Mouse (Mus musculus) cerebellum, adult 18-20 months (tissue): ENCODE measurements around the gene Lypd4.
"Not testable (repeated sequence)": the region's sequence is repeated elsewhere in the genome, so short reads cannot be mapped to it uniquely, and the experiment has no call there.

Experiments
- DNase-seq, 2 experiments: peaks; one replicate each; pipeline ENCODE4 v3.0.0; 2021

Lypd4 gene

DNA sequence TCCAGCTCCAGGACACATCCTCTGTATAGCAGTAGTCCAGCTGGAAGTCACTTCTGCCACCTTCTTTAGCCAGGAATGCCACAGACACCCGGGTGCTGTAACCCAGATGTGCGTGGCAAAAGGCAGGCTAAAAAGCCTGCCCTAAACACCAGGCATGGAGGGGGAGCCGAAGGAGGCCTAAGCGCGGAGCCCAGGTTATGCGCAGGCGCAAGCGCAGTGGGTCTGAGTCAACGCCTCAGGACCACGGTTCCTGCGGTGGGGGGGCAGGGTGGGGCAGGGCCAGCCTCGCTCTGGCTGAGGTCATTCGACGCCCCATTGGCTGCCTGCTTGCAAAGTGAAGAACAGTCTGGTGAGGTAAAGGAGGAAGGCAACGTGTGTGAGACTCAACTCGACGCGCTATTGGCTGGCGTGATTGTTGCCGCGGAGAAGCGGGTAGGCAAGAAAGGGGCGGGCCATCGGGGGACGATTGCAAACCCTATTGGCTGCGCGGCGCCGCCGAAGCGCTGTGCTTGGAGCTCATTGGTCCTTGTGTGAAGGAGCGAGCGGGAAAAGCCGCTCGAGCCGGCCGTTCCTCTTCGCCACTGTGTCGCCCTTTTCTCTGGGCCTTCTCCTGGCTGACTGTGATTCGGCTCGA lies at the start of gene Lypd4, which contains the start of gene Dmrtc2:
TSS of gene Lypd4 (minus strand) at position 410 of the 634 bp plus-strand sequence.
TSS of gene Dmrtc2 (plus strand) at position 526 of the 634 bp plus-strand sequence.
- no peak for DNase-seq

DNA sequence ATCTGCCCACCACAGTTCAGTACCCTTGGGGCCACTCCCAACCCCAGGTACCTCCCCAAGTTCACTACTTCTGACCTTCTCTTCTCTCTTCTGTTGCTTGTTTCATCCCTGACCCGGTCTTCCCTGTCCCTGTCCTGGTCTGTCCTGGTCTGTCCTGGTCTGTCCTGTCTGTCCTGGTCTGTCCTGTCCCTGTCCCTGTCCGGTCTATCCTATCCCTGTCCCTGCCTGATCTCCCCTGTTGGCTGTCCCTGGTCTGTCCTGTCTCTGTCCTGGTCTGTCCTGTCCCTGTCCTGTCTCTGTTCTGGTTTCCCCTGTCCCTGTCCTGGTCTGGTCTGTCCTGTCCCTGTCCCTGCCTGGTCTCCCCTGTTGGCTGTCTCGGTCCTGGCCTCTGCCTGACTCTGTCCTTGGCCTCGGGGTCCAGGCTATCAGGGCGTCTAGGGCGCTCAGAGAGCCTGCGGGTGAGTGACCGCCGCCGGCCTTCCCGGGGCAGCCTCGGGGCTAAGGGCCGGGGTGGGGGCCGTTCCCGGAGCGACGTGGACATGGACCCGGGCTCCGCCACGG lies 49.1 kb upstream of the Lypd4 start:
- no peak for DNase-seq

DNA sequence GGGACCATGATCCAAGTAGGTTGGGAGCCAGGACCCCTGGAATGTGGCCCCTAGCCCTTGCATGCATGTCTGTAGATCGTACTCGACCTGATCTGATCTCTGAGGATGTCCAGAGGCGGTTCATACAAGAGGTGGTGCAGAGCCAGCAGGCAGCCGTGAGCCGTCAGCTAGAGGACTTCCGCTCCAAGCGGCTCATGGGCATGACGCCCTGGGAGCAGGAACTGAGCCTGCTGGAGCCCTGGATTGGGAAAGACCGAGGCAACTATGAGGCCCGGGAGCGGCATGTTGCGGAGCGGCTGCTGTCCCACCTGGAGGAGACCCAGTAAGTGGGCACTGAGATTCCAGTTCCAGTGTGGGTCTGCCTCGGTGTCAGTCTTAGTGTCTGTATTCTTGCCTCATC lies 42.7 kb upstream of the Lypd4 start:
- DNase-seq, result peak; percentile 41 to 44

DNA sequence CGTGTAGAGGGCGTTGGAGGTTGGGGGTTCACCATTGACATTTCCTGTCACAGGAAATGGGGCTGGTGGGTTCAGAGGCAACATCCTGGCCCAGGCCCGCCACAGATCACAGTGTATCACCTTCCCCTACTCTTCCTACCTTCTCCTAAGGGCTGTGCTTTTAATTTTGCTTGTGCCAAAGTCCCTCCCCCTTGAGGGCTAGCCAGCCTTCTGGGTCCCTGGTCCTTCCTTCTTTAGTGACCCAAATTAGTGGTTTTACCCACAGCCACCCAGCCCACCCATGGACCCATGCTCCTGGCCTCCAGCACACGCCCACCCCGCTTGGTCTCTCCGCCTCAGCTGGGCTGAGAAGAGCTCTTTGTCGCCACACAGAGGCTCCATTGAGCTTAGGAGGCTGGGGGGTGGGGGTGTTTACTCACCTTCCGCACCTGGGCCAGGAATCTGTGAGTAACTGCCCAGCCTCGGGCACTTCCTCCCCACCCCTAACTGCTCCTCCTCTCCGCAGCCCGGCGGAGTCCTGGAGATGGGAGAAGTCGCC lies 37.5 kb upstream of the Lypd4 start:
- no peak for DNase-seq

DNA sequence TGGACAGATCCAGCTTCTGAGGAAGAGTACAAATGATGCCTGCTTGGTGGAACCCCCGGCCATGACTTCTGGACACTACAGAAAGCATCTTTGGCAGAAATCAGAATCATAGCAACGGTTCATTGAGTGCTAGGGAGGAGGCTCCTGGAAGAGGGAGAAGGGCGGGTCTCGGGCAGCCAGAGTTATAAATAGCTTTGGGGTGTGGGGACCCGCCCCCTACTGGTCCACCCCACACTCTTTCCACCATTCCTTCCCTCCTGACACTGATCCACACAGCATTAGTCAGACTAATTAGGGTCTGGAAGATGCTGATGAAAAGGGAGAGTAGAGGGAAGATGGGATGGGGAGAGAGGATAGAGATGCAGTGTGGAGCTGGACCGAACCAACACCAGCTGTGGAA lies 36.8 kb upstream of the Lypd4 start:
- DNase-seq, result no peak

DNA sequence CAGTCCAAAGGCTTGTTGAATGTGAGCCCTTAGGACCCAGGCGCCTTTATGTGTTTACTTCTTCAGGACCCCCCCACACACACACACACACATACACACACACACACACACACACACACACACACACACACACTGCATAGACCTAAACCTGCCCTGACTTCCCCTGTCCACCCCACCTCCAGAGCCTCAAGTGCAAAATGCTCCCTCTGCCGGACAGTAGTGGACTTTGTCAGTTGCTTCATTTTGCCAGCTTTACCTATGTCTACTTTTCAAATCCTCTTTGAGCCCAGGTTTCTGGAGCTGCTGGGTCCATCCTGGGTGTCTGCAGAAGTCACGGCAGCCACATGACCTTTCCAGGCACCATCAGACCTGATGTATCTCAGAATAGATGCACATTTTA lies 35.2 kb upstream of the Lypd4 start:
- peak; percentile 76 to 77 for DNase-seq

DNA sequence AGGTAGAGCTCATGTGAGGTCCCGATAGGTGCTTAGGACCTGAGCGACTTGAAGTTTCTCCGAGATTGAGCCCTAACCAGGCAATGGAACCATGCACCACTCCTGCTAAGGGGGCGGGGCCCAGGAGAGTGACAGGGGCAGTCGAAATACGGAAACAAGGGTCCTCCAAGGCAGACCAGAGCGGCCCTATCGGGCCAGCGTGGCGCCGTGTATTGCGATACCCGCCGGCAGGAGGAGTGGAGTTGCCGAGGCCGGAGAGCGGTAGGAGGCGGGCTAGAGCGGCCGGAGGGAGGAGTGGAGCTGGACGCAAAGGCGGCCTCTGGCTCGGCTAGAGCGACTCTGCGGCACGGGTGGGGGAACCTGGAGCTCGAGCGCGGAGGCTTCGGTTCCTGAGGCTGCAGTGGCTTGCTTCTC lies 34.3 kb upstream of the Lypd4 start:
- DNase-seq, result peak; percentile 96 to 98

DNA sequence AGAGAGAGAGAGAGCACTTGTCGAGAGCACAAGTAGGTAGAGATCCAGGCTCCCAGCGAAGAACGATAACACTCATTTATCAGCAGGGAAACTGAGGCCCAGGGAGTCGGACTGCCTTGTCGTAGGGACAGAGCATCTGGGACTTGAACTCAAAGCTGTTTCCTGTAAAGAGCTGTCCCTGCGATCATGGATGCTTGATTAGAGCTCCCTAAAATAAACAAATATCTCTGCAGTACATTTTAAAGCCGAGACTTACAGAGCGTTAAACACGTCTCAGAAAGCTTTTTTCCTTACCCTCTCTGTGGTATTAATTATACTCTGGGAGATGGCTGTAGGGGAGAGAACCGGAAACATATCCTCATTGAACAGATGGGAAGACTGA lies 33.7 kb upstream of the Lypd4 start:
- no peak for DNase-seq

DNA sequence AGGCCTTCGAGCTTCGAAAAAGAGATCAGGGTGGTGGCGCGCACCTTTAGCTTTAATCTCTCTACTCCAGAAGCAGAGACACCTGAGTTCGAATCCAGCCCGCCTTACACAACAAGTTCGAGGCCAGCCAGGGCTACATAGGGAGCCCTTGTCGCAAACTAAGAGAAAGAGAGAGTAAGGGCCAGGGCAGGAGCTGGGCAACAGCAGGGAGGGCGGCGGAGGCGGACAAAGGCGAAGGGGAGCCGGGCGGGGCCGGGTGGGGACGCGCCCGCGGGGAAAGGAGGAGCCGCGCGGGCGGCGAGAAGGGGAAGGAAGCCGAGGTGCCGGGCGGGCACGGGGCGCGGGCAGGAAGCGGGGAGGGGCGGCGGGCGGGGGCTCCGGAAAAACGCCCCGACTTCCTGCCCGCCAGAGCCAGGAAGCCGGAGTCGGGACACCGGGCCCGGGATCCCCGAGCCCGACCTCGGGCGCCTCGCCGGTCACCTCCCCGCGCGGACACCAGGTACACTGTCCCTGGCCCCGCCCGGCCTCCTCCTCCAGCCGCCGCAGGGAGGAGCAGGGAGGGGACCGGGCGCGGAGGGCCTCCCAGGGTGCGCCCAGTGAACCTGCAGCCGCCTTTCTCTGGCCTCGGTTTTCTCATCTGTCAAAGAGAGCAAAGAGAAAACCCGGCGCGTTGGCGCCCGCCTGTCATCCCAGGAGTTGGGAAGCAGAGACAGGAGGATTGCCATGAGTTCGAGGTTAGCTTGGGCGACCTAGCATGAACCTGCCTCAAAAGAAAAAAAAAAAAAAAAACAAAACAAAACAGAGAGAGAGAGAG lies 33.1 kb upstream of the Lypd4 start, which contains the start of gene Arhgef1:
TSS of gene Arhgef1 (plus strand) at position 283 of the 814 bp plus-strand sequence.
- DNase-seq, result peak; percentile 63 to 68

DNA sequence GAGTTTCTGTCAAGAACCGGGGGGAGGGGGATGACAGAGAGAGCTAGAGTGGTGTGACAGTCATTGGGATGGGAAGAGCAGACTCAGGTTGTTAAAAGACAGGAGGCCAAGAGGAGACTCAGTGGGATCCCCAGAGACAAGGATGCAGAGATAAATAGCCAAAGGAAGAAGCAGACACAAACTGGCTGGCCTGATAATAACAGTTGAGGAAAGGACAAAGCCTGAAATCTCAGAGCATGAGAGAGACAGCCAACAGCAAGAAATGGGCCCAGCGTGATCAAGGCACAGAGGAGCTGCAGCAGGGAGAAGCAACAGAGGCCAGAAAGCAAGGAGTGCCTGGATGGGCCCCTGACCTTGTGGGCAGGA lies 32.5 kb upstream of the Lypd4 start:
- no peak for DNase-seq

DNA sequence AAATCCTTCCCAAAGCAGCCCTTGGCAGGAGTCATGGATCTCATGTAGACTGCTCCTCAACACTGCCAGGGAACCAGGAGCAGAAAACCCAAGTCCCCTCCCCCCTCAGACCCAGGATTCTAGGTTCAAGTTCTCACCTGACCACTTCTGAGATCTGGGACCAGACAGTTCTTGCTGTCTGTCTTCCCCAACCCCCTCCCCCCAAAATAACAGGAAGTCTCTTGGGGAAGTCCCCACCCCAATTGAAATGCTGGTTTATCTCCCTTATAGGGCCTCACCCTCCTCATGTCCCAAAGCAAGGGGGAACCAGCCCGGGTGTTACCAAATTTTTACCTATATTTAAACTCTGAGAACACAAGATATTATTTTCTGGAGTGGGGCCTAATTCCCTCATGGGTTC lies 32.1 kb upstream of the Lypd4 start:
- no peak for DNase-seq

DNA sequence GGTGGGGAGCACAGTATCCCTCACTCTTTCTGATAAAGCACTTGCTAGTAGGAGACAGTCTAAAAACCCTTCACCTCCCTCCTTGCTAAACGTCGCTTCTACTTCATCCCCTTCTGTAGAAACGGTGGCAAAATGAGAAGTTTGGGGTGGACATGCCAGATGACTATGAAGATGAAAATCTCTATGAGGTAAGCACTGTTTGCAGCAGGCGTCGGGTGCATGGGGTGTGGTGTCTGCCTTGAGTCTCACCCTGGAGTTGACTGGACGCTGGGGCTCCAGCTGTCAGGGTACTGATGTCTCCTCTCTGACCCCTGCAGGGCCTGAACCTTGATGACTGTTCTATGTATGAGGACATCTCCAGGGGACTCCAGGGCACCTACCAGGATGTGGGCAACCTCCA lies 31.4 kb upstream of the Lypd4 start:
- DNase-seq, result no peak

DNA sequence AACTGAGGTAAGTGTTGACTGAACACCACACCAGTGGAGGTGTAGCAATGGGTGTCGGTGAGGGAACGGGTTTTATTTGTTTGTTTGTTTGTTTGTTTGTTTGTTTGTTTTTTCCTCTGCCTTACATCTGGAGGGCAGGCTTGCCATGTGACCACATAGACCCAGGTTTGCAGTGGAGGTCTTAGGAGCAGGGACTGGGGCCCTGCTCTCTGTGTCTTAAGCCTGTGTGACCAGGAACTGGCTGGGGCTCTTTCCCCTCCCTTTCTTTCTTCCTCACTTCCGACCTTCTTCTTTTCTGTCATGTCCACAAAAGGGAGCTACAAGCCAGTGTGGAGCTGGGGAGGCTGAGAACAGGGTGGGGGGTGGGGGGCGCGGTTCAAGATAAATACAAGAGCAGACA lies 28.2 kb upstream of the Lypd4 start:
- DNase-seq, result no peak

DNA sequence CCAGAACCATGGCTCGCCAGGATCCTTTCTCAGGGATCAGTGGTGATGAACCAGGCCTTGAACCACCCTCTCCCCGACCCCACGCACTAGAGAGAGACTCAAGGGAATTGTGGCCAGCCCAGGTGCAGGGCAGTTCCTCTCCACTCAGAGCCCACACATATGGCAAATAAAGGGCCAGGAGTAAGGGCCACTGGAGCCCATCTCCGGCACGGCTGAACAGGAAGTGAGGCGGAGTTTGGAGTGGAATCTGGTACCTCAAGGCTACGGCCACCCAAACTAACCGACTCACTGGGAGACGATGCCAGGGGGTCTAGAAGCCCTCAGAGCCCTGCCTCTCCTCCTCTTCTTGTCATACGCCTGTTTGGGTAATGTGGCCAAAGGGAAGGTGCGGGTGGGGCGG lies 27.5 kb upstream of the Lypd4 start, which contains the start of gene Cd79a:
TSS of gene Cd79a (plus strand) at position 158 of the 400 bp plus-strand sequence.
- DNase-seq, result no peak

DNA sequence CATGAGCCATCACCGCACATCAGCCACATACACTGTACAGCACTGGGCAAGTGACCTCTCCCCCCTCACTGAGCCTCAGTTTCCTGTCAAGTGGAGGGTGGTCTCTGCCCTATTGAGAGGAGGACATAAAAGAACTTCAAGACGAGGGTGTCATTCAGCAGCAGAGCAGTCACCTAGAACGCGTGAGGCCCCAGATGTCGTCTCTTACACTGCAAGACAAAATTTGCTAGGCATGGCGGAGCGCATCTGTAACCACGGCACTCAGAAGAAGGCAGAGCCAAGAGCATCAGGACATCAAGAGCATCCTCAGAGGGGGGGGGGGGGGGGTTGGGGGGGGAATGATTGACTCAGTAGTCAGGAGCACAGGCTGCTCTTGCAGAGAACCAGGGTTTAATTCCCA lies 26.5 kb upstream of the Lypd4 start:
- DNase-seq, result no peak

DNA sequence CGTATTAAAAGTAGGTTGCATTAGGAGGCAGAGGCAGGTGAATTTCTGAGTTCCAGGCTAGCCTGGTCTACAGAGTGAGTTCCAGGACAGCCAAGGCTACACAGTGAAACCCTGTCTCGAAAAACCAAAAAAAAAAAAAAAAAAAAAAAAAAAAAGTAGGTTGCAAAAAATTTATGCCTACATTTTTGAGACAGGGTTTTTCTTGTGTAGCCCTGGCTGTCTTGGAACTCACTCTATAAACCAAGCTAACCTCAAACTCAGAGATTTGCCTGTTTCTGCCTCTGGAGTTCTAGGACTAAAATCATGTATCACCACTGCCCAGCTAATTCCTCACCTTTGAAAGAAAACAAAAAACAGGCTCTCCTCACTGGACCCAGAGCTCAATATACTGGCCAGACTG lies 26.0 kb upstream of the Lypd4 start:
- not testable (repeated sequence) for DNase-seq

DNA sequence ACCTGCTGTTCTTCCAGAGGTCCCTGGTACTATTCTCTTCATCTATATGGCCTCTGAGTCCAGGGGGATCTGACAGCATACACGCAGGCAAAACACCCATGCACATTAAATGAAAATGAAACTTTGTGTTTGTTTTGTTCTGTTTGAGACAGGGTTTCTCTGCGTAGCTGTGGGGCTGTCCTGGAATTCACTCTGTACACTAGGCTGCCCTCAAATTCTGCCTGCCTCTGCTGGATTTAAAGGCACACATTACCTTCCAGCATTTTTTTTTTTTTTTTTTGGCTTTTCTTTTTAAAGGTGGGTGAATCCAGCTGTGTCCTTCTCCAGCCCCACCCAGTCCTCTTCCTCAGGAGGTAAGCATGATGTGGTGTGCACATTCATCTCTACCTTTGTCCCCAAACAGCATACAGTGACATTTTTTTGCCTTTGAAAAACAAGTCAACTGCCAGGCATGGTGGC lies 22.4 kb upstream of the Lypd4 start:
- no peak for DNase-seq

DNA sequence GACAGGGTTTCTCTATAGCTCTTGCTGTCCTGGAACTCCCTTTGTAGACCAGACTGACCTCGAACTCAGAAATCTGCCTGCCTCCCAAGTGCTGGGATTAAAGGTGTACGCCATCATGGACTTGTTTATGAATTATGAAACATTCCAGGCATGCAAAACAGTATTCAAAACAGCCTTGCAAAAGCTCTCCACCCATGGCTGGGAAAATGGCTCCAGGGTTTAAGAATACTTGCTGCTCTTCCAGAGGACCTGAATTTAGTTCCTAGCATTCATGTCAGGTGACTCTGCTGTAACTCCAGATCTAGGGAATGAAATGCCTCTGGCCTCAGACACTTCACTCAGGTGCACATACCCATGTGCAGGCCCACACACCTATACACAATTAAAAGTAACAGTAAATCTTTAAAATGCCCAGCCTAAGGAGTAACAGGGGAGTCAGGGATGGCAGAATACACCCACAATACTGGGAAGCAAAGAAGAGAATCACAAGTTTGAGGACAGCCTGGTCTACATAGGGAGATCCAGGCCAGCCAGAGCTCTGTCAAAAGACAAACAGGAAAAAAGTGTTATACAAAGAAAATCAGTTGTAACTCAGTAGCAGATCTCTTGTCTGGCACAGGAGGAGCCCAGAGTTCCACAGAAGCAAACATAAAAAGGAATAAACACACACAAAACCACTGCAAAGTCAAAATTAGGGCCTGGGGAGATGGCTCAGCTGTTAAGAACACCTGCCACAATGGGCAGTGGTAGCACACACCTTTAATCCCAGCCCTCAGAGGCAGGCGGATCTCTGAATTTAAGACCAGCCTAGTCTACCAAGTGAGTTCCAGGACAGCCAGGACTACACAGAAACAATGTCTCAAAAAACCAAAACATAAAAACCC lies 21.7 kb upstream of the Lypd4 start:
- DNase-seq, result no peak

DNA sequence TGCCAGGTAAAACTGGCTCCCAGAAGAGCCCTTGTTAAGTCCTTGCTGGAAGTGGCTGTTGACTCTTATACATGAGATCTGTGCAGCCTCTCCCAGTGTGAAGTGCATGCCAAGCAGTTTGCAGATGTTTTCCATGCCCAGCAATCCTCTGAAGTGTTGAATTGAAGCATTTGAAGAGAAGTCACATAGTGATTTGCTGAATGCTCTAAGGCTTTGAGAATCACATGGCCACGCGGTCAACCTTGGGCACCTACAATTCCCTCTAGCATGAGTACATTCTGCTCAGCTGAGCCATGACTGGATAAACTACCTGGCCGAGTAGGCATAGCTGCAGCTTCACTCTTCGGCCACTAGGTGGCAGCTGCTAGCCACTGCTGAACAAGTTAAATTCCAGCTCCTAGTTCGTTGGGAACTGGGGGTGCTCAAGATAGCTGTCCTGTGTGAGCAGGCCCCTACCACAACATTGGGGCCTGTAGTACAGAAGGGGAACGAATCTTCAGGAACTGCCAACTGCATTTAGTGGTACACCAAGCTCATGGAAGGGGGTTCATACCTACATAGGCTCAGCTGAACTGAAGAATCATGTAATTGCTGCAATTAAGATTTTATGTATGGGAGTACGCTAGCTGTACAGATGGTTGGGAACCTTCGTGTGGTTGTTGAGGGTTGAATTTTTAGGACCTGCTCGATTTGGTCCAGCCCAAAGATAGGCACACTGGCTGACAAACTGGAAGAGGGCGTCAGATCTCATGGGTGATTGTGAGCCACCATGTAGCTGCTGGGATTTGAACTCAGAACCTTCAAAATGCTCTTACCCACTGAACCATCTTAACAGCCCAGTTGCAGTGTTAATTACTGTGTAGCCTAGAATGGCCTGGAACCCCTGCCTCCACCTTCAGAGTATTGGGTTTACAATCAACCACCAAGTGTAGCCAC lies 20.8 kb upstream of the Lypd4 start:
- peak; percentile 75 to 76 for DNase-seq

DNA sequence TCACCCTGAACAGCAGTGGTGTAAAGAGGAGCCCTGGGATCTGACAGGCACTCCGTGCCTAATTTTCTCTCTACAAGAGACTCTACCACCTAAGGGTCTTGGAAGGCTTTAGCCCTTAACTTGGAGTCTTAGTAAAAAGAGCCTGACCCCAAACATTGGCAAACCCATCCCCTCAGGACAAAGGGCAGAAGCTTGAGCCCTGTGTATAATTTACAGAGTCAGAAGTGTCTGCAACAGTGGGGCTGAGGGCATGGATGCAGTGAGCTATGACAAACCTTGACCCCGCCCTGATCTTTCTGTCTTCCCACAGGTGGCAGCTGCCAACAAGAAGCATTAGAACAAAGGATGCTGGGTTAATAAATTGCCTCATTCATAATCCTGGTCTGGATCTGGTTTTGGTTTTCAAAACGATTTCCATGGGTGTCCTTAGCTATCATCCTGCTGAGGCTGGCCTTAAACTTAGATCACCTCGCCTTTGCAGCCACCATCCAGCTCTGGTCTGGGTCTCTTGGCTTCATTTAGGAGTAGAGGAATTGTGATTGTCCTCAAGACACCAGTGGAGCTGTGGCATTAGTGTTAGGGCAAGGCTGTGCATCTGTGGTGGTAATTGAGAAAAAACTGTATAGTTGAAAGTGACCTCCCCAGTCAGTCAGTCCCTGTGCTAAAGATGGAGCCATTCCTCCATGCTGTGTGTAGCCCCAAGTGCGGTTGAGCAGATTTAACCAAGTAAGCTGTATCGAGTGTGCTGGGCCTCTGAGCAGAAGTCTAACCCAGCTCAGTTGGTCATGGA lies 19.9 kb upstream of the Lypd4 start:
- DNase-seq, result no peak

DNA sequence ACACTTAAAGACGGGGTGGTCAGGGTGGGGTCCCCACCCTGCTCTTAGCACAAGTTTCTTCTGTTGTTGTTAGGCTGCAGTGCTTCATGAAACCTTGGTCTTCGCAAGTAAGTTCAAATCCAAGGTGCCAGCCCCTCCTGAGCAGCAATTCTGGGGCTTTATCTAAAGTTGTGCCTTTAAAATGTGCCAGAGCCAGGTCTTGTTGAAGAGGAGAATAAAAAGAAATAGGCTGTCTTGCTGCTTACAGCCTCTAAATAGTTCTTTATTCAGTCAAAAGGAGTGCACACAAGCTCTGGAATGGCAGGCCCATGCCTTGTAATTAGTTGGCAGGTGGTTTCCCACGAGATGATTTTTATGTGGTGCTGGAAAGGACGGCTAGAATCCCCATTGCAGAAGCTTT lies 17.4 kb upstream of the Lypd4 start:
- DNase-seq, result no peak
